Mouse (Mus musculus) c-Kit-negative CD71-positive TER-119-positive erythroid progenitor cells, embryonic 14.5 days (primary cell): ENCODE results near the gene Raet1e.
"Not testable (repeated sequence)": the region's sequence is repeated elsewhere in the genome, so short reads cannot be mapped to it uniquely, and the experiment has no call there.

Experiments used
- DNase-seq: peaks from one replicate; pipeline ENCODE4 v3.0.0-alpha.2; 2013; ENCODE audit warnings: low read depth, low spot score

The Raet1e gene

DNA sequence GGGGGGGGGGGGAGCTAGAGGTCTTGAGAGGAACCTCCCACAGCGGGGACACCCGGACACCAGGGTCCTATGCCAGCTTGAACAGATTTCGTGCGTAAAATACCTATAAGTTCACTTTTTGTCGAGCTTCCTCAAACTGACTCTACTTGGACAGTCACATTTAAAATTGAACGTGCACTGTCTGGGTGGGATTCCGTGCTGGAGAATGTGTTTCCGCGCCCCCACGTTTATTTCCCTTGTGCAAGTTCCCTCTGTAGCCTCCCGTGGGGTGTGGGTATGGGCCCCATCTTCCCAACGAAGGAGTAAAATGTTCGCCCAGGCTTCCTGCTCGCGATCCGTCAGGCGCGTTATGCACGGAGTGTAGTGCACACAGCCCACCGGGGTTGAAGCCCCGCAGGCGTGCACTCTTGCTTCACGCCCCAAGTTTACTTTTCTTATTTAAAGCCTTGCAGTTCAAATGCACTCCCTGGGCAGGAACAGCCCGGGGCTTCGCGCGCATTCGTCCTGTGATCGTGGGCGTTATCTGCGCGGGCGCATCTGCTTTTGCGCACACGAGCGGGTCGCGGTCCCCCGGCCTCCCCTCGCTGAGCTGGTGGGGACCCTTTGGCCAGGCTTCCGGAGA lies 115.4 kb downstream of the Raet1e start:
- DNase-seq: no peak

DNA sequence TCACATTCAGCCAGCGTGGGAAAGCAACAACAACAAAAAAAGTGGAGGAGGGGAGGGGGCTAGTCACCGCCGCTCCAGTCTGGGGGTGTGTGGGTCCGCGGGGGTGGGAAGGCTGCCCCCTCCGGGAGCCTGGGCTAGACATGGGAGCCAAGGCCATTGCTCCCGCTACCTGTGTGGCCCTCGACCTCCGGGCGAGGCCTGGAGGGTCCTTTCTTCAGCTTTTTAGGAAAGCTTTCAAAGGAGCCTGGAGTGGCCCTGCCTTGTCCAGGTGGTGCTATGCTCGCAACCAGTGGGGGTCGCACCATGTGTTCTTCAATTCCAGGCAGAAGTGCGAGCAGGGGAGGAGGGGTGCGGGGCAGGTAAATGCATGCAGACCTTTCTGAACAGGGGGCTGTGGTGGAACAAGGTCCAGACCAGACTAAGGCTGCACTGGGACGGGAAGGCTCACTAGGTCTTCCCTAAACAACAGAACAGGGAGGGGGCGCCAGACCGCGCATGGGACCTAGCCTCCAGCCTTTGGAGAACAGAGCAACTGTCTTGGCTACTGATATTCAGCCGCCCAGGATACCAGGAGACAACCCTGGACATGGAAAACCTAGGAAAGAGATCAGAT lies 116.2 kb downstream of the Raet1e start:
- no peak for DNase-seq

DNA sequence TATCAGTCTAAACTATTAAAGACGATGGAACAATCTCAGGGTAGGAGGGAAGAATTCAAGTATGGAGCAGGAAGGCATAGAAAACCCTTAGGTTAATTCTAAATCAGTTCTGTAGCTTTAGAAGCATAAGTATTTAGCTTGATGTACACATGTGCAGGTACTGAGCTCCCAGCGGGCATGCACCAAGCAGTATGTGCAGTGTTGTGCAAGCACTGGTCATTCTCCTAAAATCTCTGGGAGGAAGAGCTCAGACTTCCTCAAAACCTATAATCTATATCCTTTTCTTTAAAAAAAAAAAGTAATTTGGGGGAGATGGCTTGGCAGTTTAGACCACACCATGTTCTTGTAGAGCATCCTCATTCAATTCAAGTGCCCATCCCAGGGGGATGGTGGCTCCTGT lies 120.1 kb downstream of the Raet1e start:
- not testable (repeated sequence) for DNase-seq

DNA sequence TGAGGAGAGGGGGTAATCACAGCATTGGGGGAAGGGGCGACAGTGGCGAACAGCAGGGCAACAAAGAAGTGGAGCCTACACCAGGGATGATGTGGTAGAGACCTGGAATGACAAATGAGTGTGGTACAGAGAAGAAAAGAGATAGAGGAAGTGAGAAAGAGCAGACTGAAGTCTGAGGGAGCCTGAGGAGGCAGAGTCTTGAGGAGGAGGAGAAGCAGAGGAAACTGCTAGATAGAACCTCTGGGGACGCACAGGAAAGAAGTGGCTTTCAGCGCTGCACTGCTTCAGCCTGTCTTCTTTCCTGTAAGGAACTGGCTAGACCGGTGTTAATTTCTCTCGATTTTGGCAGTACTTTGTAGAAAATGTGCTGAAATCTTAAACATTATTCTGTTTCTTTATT lies 124.4 kb downstream of the Raet1e start:
- no peak for DNase-seq

DNA sequence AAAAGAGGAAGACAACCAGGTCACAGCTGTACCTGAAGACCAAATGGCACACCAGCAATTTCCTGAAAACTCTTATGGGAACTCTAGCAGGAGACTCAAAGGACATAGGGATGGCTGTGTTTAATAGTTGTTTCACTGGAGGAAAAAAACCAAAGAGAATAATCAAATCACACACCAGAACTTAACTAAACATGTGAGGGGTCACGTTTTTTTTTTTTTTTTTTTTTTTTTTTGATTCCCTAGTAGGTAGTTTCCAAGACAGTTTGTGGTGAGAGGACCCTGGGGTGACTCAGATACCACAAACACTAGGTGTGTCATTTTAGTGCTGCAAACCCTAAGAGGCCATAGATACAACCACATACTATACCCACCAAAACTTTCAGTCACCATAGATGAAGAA lies 137.3 kb downstream of the Raet1e start:
- no peak for DNase-seq

DNA sequence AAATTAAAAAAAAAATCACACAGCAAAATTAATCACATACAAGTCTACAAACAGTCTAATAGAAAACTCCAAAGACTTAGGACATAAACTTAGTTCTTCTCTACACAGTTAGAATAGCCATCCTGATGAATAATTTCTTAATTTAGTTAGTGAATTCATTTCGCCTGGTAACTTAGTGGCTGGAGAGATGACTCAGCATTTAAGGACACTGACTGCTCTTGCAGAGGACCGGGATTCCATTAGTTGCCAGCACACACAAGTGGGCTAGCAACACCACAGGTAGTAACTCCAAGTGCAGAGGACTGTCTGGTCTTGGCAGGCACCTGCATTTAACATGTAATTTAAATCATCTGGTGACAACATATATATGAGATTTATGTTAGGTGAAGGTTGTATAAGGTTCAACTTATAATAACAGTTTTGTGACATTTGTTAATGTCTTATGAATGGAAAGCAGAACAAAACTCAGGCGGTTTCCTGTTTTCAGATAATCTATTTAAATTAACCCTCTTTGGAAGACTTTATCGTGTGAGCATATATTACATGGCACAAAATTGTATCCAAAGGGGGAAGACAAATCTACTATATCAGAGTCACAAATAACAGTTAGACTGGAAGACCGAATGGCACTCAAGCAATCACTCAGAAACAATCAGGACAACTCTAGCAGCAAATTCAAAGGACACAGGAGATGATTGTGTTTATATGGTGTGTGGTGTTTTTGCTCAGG lies 138.8 kb downstream of the Raet1e start:
- no peak for DNase-seq

DNA sequence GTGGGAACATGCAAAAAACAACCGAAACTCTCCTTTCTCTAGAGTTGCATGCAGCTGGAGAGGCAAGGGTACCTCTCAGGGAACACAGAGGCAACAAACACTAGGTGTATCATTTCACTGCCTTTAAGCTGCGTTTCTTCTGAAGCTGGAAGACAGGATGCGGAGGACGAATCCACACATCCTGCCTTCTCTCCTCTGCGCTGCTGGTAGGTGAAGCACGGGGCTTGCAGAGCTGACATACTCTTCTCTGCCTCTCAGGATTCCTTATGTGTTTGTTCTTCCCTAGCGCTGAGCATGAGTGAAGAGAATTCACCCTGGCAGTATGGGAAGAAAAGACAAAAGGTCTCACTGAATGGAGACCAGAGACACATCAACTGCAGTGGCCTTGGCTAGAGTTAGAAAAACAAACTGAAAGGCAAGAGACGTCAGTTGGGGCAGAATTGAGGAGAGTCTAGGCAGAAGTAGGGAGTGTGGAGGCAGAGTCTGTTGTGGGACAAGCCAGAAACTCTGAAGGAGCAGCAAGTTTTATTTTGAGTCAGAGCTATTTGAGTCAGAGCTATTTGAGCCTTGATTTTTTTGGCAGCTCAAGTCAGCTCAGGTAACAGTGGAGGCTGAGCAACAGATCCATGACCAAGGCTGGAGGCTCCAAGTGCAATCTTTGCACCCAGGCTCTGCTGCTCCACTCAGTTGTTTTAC lies 139.5 kb downstream of the Raet1e start:
- no peak for DNase-seq

DNA sequence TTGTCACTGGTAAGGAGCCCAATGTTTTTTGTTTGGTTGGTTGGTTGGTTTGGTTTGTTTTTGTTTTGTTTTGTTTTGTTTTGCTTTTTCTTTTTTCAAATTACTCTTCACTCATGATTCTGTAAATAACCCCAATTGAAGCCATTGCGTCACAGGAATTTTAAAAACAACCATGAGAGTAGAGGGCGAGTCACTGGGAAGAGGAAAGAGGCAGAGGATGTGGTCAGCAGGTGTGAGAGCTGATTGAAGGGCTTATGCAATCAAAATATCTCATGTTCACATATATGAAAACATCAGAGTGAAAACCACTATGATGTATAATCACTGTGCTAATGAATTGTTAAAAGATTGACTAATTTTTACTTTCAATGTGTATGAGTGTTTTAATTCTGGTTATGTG lies 141.0 kb downstream of the Raet1e start:
- no peak for DNase-seq

DNA sequence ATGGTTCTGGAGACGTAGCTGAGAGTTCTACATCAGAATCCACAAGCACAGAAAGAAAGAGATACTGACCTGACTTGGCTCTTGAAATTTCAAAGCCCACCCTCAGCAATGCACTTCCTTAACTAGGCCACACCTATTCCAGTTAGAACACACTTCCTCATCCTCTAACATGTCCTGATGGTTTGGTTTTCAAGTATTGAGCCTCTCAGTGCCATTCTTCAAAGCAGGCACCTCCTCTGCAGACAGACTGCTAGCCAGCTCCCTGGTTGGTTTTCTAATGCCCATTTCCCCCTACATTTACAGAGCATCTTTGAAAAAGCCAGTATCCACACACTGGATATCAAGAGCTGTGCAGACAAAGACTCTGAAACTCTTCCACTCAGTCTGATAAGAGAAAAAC lies 143.3 kb downstream of the Raet1e start:
- no peak for DNase-seq

DNA sequence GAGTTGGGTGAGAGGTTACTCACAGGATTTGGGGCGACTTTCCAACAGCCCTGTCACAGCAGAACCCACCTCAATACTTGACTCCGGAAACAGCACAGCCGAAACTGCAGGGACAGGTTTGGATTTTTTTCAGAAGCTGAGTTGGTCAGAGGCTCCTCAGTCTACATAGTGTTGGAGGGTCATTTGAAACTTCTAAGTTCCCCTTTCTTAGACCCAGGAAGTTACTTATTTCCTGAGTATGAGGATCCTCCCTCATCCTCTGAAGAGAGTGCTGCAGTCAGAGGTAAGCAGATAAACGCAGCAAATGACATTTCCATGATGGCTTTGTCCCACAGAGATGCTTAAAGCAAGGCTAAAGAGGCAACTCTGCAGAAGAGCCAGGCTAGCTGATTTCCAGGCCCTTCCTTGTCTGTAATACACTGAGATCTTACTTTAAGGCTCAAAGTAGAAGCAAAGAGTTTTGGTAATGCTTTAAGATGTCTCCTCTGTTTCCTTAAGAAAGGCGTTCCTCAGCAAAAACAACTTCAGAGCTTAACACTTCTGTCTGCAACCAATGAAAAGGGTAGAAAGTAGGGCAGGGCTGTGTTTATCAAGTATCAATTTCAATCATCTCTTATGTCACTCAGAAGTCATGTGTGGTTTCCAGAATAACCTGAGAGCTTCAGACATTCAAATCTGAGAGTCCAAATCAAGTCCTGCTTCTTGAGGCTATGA lies 144.1 kb downstream of the Raet1e start:
- DNase-seq: no peak

DNA sequence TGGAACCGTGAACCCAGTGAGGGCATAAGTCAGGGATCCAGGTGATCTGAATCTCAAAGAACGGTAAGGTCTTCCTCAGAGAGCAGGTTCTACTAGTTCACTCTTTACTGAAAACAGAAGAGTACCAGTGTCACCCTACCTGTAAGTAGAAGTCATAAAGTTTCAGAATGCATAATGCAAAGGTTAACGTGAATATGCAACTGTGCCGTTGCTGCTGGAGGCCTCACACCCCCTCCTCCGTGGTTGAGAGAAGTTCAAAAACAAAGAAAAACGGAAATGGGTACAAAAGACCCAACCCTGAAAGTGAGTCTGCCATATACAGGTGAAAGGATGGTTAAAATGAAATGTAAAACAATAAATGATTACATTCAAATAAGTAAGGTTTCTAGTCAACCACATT lies 145.4 kb downstream of the Raet1e start:
- no peak for DNase-seq

DNA sequence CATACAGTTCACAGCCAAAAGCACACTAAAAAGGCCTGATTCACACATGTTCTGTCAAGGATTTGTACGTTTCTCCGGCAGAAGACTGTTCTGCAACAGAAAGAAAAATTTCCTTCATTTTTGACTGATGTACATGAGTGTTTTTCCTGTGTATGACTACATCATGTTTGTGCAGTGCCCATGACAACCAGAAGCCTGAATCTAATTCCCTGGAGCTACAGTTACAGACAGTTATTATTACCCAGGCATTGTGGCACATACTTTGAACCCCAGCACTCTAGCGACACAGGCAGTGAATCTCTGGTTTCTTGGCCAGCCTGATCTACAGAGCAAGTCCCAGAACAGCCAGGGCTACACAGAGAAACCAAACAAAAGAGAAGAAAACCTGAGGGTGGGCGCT lies 147.4 kb downstream of the Raet1e start:
- no peak for DNase-seq

DNA sequence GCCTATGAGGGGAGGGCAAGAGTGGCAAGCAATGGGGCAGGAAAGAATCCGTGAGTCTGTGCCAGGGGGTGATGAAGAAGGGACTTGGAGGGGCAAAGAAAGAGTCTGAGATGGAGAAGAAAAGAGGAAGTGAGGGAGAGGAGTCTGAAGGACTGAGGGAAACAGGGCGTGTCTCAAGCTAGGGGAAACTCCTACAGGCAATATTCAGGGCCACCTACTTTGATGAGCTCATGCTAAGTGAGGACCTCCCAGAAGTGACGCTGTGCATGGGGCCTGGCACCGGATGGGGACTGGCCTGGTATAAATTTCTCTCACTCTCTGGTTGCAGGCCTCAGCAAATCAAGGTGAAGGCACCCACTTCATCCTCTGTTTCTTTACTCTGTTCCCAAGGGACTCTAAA lies 148.1 kb downstream of the Raet1e start:
- no peak for DNase-seq

DNA sequence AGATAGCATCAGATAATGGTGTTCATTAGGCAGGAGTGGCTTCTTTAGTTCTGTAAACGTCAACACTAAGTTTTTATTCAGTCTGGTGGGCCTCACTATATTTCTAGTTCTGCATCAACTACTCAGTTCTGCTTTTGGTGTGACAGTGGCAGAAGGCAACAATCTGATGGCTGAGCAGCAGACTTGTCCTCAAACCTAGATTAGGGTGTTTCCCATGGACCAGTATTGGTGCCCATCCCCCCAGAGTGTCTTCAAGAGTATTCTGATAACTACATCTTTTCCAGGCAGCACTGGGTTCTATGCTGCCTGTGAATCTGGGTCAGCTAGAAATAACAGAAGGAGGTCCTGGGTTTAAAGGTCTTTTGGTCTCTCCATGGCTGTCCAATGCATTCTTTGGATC lies 149.9 kb downstream of the Raet1e start:
- DNase-seq: no peak

DNA sequence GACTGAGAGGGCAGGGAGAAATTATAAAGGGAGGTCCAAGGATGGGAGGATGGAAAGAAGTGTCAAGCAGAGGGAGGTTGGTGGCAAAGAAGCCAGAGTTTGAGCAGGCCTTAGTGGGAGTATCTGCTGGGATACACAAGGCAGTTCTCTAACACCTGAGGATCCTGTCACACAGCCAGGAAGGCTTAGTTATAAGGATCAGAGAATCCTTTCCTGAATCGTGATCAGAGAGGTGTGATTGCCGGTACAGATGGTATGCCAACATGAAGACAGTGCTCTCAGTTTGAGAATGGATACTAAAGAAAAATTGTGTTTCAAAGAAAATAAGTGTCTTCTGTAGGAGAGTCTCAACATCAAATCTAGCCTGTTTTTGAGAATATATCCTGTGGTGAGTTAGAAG lies 164.5 kb downstream of the Raet1e start:
- no peak for DNase-seq

DNA sequence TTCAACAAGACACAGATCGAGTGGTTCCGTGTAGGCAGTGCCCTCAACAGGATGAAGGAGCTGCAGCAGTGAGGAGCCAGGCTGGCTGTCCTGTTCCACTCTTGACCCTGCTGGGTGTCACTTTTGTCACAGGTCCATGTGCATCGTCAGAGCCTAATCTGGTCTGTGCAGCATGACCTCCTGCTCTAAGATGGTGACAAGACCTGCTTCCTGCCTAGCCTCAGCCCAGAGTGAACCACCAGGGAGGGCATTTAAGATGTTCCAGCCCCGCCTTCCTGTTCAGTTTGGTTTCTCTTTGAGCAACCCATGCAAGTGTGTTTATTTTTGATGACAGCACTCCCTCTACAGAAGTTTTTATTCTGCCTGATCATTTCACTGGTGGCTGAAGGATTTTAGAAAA lies 187.4 kb downstream of the Raet1e start:
- DNase-seq: not testable (repeated sequence)

DNA sequence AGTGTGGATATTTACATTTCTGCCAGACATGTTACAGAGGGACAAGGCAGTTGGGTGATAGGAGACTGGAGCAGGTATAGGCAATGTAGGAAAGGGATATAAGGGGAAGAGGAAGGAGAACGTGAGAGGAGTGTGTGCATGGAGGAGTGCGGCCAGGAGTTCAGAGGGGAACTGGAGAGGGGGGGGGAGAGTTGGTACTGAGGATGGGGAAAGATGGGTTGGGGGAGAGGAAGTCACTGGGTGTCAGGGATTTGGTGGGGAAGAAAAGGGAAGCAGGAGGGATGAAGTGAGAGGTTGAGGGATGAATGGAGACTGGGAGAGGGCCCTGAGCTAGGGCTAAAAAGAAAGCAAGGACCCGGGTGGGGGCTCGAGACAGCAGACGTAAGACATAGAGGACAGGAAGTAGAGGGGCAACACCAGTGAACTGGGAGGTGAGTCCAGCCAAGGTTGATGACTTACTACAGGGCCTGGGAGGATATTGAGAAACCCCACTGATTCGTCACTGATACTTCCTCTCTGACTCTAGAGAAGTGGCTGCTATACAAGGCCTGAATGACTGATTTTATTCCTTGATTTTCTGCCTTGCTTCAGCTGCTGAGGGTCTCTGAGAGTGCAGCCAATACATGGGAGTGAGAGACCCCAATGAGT lies 195.3 kb downstream of the Raet1e start:
- not testable (repeated sequence) for DNase-seq

DNA sequence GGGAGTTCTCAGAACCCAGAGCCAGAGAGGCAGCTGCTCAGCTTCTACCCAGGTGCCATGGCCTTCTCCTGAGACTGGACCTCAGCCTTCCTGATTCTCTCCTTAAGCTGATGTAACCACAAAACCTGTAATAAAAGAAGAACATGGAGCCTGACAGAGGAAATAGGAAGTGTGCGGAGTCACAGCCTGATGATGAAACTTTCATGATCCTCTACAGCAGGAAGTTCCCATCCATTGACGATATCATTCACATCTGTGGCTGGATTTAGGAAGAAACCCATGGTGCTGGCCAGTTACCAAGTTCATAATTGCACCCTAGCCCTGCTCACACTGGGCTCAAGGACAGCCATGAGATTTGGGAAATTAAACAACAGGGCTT lies 195.8 kb downstream of the Raet1e start:
- not testable (repeated sequence) for DNase-seq

DNA sequence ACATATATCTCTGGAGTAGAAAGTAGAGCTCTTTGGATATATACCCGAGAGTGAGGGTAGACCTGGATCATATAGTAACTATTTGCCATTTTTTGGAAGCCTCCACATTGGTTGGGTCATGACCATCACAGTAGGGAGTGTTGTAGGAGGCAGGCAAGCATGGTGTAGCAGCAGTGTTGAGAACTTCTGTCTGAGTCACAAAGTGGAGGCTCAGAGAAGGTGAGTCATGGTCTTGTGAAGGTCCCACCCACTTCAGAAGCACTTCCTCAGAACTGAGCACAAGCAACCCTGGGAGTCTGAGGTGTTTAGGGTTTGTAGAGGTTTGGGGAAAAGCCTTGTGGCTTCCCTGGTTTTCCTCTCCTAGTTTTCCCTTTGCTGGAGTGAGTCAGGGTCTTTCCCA lies 199.0 kb downstream of the Raet1e start:
- not testable (repeated sequence) for DNase-seq

DNA sequence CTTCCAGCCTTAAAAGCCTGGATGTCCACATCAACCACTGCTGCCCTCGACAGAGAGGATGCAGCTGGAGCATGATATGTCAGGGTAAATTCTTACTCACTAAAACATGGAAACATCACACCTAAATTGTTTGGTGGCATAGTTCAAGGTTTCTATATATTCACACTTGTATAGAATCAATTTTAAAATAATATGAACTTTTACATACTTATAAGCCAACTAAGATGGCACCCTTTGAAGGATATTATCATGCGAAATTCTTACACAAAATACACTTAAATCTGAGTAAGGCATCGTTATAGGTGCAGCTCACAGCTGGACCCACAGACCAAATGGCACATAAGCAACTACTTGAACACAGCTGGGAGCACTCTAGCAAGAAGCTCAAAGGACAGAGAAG lies 201.9 kb downstream of the Raet1e start, which contains the start of gene Raet1d:
Gene Raet1d (plus strand): TSS at position 301 of the 400 bp plus-strand sequence.
- not testable (repeated sequence) for DNase-seq

DNA sequence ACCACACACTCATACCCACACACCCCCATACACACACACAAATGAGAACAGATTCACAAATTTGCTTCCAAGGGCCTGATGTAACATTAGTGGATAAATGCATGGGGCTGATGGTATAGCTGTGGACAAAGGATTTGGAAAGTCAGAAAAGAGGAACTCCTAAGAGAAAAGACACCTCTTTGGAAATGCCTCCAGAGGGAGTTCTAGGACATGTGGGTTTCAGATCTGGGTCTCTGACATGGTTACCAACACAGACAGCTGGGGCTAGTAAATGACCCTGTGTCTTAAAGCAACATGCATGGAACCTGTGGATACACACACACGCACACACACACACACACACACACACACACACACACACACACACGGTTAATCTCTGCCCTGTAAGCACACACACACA lies 202.6 kb downstream of the Raet1e start:
- not testable (repeated sequence) for DNase-seq
